Mouse (Mus musculus) kidney, embryonic 14.5 days (tissue): ENCODE results near the gene H2al1g. TPM values are rescaled to one million over a fixed set of nuclear protein-coding genes. Genes with fewer than 3 reads are reported as not detected.

Experiments
- ATAC-seq: fragments of 200-750 bp; cut with Nextera tagmentation; 2 replicates; pipeline ENCODE4 v1.8.0; 2017; ENCODE audit warnings: moderate number of reproducible peaks, mild to moderate bottlenecking, moderate TSS enrichment, moderate library complexity; ENCODE audit not compliant: low FRiP score, low TSS enrichment
- H3K27ac ChIP-seq: fragments of 300-500 bp; sonication (generic); 2 replicates; pipeline ENCODE4 v1.5.1; 2014; ENCODE audit warnings: low read depth, mild to moderate bottlenecking, low read length, moderate library complexity, mixed read lengths
- H3K27me3 ChIP-seq: fragments of 300-500 bp; sonication (generic); 2 replicates; pipeline ENCODE4 v1.6.1; 2014; ENCODE audit warnings: mild to moderate bottlenecking, low read length; ENCODE audit not compliant: control insufficient read depth, insufficient read depth
- H3K36me3 ChIP-seq: fragments of 300-500 bp; sonication (generic); 2 replicates; pipeline ENCODE4 v1.6.1; 2014; ENCODE audit warnings: low read length, mixed read lengths; ENCODE audit not compliant: control insufficient read depth, insufficient read depth
- H3K4me1 ChIP-seq: fragments of 300-500 bp; sonication (generic); 2 replicates; pipeline ENCODE4 v1.6.1; 2014; ENCODE audit warnings: low read length, mixed read lengths; ENCODE audit not compliant: control insufficient read depth, insufficient read depth
- H3K4me2 ChIP-seq: fragments of 300-500 bp; sonication (generic); replicated peaks from 2 replicates; pipeline ENCODE4 v1.6.1; 2014; ENCODE audit warnings: low read depth, mild to moderate bottlenecking, low read length
- H3K4me3 ChIP-seq: fragments of 300-500 bp; sonication (generic); 2 replicates; pipeline ENCODE4 v1.5.1; 2014; ENCODE audit warnings: mild to moderate bottlenecking, low read length
- H3K9ac ChIP-seq: fragments of 300-500 bp; sonication (generic); 2 replicates; pipeline ENCODE4 v1.6.1; 2014; ENCODE audit warnings: low read depth, mild to moderate bottlenecking, low read length, moderate library complexity
- H3K9me3 ChIP-seq: fragments of 300-500 bp; sonication (generic); 2 replicates; pipeline ENCODE4 v1.6.1; 2016; ENCODE audit warnings: low read length; ENCODE audit not compliant: control insufficient read depth
- WGBS: fragments of 180-500 bp; shearing (Covaris S2); extraction: QIAGEN DNeasy Blood & Tissue Kit; methylation state at CpG from one replicate; pipeline ENCODE4 v1.1.7; 2014; 5-methylcytosine and 5-hydroxymethylcytosine counted together
- polyA plus RNA-seq: library from polyadenylated mRNA; unstranded; fragments of >200 nt; fragmentation: Nextera tagmentation; extraction: Ambion mirVana; gene quantifications from 2 replicates; pipeline ENCODE4 v1.2.1, GENCODE M21; 2014

H2al1g gene
- polyA plus RNA-seq, 1 experiment from 2014 or later, result not detected

GRCm38 (mm10) chrX:11360823-11361222 lies 42.8 kb downstream of the H2al1g start:
- Histone ChIP-seq H3K27ac (no peak overlapping the region), H3K27me3 (peaks cover 3% of the 10 kb centered on the region; the same call in 1 of the 2 replicates), H3K4me2 (no peak overlapping the region), H3K9ac (no peak overlapping the region), H3K4me1 (no peaks in the 10 kb centered on the region), H3K9me3 (no peaks in the 10 kb centered on the region), H3K36me3 (no peaks in the 10 kb centered on the region), H3K4me3 (no peak overlapping the region)
- WGBS, result 84% methylated on average over 6 of the region's 6 CpGs
- ATAC-seq, result no peak

GRCm38 (mm10) chrX:11361261-11361660 lies 43.2 kb downstream of the H2al1g start:
- Histone ChIP-seq H3K9me3 (no peaks in the 10 kb centered on the region), H3K36me3 (no peaks in the 10 kb centered on the region), H3K27ac (no peak overlapping the region), H3K27me3 (peaks cover 3% of the 10 kb centered on the region; the same call in 1 of the 2 replicates), H3K4me3 (no peak overlapping the region), H3K4me2 (no peak overlapping the region), H3K9ac (no peak overlapping the region), H3K4me1 (no peaks in the 10 kb centered on the region)
- ATAC-seq, result no peak
- WGBS, result 84% methylated on average over 2 of the region's 2 CpGs

GRCm38 (mm10) chrX:11363890-11364289 lies 45.8 kb downstream of the H2al1g start:
- Histone ChIP-seq H3K36me3 (no peaks in the 10 kb centered on the region), H3K9ac (no peak overlapping the region), H3K27me3 (peaks cover 3% of the 10 kb centered on the region; the same call in 1 of the 2 replicates), H3K27ac (no peak overlapping the region), H3K4me3 (no peak overlapping the region), H3K4me2 (no peak overlapping the region), H3K9me3 (no peaks in the 10 kb centered on the region), H3K4me1 (no peaks in the 10 kb centered on the region)
- ATAC-seq, result no peak
- WGBS, result 69% methylated on average over 6 of the region's 6 CpGs

- Histone ChIP-seq H3K27ac (no peak overlapping the region), H3K4me1 (no peaks in the 10 kb centered on the region), H3K9ac (no peak overlapping the region), H3K4me3 (no peak overlapping the region), H3K9me3 (no peaks in the 10 kb centered on the region), H3K27me3 (peaks cover 3% of the 10 kb centered on the region; the same call in 1 of the 2 replicates), H3K36me3 (no peaks in the 10 kb centered on the region), H3K4me2 (no peak overlapping the region)
- ATAC-seq, result no peak
- 70% methylated on average over 12 of the region's 12 CpGs for WGBS
These were observed 47.1 kb downstream of the H2al1g start for GRCm38 (mm10) chrX:11365151-11365550.

Other genes with a start within 250 kb of the H2al1g start
- not detected in 2 replicates for gene H2al1a, start 19.0 kb upstream of the H2al1g start, polyA plus RNA-seq
- gene H2al1b, start 15.8 kb upstream of the H2al1g start, polyA plus RNA-seq, result not detected in 2 replicates
- gene H2al1c, start 12.6 kb upstream of the H2al1g start, polyA plus RNA-seq, result not detected in 2 replicates
- gene H2al1d, start 9.4 kb upstream of the H2al1g start, polyA plus RNA-seq, result not detected in 2 replicates
- not detected in 2 replicates for gene H2al1e, start 6.3 kb upstream of the H2al1g start, polyA plus RNA-seq
- gene H2al1f, start 3.1 kb upstream of the H2al1g start, polyA plus RNA-seq, result not detected in 2 replicates
- not detected in 2 replicates for gene H2al1h, start 3.2 kb downstream of the H2al1g start, polyA plus RNA-seq
- gene H2al1i, start 6.4 kb downstream of the H2al1g start, polyA plus RNA-seq, result not detected in 2 replicates
- not detected in 2 replicates for gene H2al1j, start 9.6 kb downstream of the H2al1g start, polyA plus RNA-seq